Mouse (Mus musculus) midbrain, embryonic 11.5 days (tissue): ENCODE results near the gene Smim15. TPM values are rescaled to one million over a fixed set of nuclear protein-coding genes. Genes with fewer than 3 reads are reported as not detected.

Source experiments
- polyA plus RNA-seq: library from polyadenylated mRNA; unstranded; fragments of >200 nt; fragmentation: Nextera tagmentation; extraction: Ambion mirVana; gene quantifications from 2 replicates; pipeline ENCODE4 v1.2.1, GENCODE M21; 2014

The Smim15 gene
- polyA plus RNA-seq, 1 experiment from 2014 or later = 72.9 TPM

Other genes with a start within 250 kb of the Smim15 start
- gene Ndufaf2, start 114.2 kb downstream of the Smim15 start, polyA plus RNA-seq = 82.4 and 87.1 TPM in 2 replicates
- gene Ercc8, start 114.3 kb downstream of the Smim15 start, polyA plus RNA-seq = 22.8 and 23.0 TPM in 2 replicates
- gene Elovl7, start 170.0 kb downstream of the Smim15 start, polyA plus RNA-seq = 0.46 and 0.88 TPM in 2 replicates